Mouse (Mus musculus) neutrophil, adult 5-6 weeks (primary cell): ENCODE results near the gene Ago1. TPM values are rescaled to one million over a fixed set of nuclear protein-coding genes. Genes with fewer than 3 reads are reported as not detected.

ENCODE experiments used
- ATAC-seq: fragments of 151-379, 151-347 bp; 2 replicates; pipeline ENCODE4 v1.8.0; 2017; ENCODE audit warnings: mild to moderate bottlenecking, moderate TSS enrichment; ENCODE audit not compliant: insufficient number of reproducible peaks, poor library complexity, low FRiP score, severe bottlenecking; ENCODE audit errors: extremely low read depth
- total RNA-seq: library from RNA; stranded (forward); fragments of 200-1000 nt; gene quantifications from 2 replicates; pipeline ENCODE4 v1.2.3, GENCODE M21; 2017

Gene Ago1
- total RNA-seq, 1 experiment from 2014 or later, result 27.8 TPM

DNA sequence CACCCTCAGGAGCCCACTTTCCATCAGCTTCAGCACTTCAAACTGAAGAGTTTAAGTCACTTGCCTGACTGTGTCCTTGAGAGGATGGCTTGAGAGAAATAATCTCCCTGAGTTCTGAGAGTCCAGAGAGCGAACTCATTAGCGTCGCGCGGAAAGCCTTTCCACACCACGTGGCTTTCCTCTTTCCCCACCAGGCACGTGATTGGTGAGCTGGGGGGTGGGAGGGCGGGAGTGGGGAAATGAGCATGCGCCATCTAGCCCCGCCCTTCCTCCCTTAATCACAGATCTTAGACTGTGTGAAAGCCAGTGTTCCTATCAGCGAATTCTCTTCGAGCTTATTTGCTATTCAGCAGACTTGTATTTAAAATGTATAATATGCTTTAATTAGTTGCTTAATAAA is 14.6 kb upstream of the Ago1 start:
- no peak for ATAC-seq

DNA sequence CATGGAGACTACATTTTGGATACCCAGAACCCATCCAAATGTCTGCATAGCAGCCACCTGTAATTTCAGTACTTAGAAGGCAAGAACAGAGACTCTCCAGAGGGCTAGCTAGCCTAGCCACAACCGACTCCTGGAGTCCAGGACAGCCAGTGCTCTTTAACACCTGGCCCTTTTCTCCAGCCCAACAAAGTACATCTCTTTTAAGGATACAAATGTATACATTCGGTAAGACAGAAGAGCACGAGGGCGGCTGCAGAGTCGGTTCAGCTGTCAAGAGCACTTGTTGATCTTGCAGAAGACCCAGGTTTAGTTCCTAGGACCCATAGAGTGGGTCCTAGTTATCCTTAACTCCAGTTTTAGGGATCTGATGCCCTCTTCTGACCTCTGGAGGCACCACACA is 13.1 kb upstream of the Ago1 start:
- ATAC-seq, result no peak

DNA sequence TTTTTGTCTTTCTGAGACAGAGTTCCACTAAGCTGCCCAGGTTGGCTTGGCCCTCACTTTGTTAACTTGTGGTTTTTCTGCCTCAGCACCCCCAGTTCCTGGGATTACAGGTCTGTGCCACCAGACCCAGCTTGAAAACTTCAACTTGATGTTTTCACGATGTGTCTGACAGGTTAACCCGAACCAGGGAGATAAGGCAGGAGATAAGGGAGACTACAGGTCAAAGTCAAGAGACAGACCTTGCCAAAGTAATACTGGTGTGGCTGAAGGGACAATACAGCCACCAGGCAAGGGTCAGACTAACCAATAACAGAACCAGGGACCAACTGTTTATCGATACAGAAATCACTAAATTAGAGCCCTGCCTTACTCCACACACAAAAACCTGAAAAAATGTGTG is 11.9 kb upstream of the Ago1 start:
- ATAC-seq, result no peak

DNA sequence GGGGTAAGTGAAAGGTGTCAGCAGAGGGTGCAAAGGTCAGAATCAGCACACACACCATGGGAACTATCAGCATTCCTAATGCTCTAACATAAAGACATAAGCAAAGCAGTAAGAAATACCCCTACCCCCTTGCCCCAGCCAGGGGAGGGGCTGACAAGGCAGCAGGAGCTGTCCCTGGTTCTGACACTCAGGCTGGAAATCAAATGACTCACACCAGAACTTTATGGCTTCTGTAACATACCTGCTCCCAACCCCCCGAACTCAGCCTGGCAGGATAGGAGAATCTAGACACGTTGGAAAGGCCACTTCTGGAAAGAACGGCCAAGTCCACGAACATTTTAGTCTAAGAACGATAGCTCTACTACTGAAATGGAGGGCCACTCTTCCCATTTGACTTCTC is 4.6 kb upstream of the Ago1 start:
- no peak for ATAC-seq

DNA sequence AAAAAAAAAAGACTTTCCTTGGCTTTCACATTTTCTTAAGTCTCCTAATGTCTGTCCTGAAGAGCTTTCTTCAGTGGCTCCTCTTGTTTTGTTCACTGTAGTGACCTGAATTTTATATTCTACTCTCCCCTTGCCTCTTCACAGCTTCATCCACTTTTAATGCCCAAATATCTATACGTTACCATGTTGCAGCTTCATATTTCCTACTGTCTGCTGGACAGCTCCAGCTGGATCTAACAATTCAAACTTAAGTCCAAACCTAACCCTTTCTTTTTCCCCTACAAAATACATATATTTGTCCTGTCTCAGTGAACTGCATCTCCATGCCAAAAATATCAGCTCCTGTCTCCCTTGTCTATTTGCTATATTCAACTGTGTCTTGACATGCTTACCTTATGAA is 951 bp upstream of the Ago1 start:
- ATAC-seq, result no peak

DNA sequence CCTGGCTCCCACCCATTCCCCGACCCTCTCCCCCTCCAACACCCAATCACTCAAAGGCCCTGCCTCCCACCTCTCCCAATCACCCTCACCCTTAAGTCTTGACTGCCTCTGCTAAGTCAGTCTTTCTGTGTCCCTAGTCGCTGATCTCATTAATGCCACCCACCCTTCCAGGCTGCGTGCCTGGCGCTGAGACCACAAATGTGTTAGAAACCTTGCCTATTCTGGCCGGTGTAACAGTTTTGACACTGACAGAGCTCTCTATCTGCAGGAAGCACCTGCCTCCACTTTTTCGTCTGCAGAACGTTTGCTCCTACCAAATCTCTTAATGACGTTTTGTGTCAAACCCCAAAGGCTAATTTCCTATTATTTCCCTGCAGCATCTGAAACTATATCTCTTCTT is 542 bp upstream of the Ago1 start:
- no peak for ATAC-seq

DNA sequence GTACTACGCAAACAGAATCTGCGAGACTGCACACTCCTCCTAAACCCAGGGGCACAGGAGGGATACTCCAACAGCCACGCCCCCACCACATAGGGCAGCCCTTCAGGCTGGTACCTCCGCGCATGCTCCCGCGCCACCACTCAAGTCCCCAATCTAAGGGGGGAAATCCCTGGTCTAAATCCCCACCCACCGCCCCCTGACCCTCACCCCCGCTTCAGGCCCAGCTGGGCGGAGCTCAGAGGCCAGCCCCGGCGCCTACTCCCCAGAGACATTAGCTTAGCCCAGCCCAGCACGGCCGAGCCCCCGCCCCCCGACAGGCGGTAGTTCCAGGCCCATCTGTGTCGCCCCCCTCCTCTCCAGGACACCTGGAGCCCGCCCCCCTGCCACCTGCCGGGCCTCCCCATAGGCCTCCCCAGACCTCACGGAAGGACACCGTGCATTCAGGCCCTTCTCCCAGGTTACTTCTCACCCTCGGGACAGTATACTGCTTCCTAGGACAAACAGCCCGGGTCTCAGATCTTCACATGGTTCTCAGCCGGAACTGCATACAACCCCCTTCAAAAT is 580 bp downstream of the Ago1 start:
- ATAC-seq, result peak; percentile 13; the same call in 1 of the 2 replicates

DNA sequence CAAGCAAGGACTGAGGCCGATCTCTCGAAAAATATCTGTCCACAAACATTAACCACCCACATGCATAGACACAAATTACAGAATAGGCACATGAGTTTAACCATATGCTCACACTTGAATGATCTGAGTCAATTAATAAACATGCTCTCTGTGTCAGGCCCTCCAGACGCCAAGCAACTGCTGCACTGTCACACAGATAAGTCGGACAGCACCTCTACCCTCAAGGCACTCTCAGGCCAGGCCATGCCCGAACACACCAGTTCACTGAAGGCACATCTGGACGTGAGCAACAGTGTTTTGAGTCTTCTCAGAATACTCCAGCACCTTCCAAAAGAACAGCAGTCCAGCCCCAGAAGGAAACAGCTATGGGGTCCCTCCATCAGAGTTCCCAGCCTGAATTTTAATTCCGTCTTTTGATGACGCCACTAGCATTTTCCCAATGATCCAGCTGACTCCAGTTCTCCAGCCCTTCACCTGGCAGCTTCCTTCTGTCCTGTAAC is 2.1 kb downstream of the Ago1 start:
- no peak for ATAC-seq

DNA sequence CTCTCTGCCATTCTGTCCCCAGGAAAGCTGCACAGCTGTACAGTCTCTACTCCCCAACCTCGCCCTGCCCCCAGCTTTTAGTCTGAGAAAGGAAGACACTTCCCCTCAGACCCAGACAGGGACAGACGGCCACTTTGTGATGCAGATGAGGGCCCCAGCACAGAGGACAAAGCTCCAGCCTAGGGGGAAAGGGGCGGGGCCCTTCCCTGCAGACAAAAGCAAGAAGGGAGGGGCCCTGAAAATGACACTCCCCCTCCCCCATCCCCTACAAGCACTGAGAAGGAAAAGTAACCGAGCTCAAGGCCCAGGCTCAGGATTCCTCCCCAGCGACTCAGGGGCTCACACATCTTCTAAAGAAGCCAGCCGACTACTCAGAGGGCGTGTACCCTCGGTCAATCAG is 2.5 kb downstream of the Ago1 start:
- no peak for ATAC-seq

DNA sequence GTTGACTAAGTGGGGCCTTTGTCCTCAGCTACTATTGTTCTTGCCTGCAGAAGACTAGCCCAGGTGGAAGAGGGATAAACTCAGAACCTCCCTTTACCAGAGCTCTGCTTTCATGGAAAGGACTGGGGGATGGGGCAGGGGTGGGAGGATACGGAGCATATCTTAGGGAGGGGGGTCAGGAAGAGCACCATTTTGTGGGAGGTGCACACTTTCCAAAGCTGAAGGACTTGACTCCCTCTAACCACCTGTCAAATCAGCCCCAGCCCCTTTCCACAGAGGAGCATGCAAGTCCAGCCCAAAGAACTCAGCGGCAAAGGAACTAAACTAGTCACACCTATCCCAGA is 3.5 kb downstream of the Ago1 start:
- no peak for ATAC-seq

DNA sequence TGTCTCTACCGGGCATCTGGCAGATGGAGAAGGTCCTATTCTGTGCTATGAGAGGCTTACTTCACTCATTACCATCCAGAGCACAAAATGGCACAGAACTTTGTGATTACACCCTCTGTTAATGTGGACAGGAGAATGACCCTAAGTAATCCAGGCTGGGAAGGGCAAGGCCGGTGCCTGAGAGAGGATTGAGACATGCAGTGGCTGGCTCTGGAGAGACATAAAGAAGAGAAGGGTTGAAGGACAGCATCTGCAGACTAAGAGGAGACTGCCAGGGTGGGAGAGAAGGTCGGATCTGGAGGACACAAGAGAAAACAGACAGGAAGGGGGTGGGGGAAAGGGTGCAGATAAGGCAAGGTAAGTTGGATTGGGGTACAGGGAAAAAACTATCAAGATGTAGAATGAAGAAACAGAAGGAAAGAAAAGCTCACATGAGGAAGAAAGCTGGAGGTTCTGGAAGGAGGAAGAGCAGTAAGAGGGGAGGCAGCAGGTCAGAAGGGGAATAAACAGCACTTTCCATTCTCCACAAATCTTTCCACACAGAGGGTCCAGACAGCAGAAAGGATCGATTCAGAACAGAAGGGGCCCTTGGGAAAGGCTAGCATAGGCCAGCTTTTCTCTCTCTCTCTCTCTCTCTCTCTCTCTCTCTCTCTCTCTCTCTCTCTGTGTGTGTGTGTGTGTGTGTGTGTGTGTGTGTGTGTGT is 4.0 kb downstream of the Ago1 start:
- ATAC-seq, result no peak

DNA sequence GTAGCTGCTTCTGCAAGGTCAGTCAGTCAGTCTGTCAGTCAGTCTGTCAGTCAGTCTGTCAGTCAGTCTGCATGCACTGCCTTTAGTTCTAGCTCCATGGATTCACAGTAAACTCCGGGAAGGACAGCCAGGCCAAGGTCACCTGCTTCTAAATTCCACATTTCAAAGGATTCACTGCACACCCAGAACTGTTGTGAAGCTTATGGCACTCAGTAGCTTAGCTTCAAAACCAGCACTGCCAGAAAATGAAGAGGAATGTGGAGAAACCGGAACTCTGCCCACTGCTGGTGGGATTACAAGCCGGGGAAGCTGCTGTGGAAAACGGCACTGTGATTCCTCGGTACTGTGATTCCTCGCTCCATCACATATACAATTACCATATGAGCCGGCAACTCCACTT is 12.9 kb downstream of the Ago1 start:
- no peak for ATAC-seq

DNA sequence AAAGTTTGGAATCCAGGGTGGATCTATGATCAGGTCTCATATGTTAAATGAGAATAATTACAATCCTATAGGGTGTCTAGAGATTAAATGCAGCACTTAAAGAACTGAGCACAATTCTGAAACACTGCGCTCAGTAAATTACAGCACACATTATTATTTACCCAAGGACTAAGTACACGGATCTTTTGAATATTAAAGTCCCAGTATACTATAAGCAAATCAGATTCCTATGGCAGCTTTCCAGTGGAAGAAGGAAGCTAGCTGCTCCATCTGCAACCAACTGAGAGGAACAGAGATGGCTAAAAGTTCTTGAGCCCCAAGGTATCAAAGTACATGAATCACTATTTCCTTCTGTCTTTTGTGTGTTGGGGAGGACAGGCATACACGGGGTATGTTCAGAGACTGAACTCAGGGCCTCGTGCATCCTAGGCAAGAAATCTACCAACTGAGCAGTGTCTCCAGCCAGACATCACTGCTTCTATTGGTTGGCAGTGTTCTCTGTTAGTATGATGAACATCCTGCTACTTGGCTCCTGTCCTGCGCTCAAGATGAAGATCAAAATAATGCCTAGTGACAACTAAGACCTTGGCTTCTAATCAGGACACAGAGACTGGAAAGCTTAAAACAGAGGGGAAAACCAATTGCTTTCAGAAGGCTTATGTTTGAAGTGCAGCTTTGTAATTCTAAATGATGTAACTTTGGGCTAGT is 13.7 kb downstream of the Ago1 start:
- ATAC-seq, result no peak

DNA sequence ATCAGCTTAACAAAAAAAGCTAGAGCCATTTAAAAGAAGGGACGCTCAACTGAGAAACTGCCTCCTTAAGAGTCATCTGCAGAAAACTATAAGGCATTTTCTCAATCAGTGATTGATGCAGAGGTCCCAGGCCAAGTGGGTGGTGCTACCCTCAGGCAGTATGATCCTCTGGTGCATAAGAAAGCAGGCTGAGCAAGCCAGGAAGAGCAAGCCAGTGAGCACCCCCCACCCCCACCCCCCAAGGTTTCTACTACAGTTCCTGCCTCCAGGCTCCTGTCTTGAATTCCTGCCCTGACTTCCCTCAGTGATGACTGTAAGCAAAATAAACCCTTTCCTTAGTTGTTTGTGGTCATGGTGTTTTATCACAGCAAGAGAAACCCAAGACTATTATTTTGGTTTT is 18.1 kb downstream of the Ago1 start:
- ATAC-seq, result no peak

DNA sequence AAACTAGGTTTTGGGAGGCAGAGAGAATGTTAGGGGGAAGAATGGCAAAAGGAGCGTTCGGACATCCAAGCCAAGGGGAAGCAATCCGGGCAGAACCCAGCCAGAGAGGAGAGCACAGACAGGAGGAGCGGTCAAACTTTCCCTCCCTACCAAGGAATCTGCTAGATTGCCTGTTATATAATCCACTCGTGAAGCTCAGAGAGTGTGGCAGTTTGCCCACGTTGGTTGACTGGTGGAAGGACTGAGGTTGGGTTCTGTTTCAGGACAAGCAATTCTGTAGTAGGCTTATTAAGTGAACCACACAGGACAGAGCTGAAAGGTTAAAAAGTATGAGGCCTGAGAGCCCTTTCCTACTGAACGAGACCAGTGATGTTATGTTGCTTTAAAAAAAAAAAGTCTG is 21.3 kb downstream of the Ago1 start:
- ATAC-seq, result no peak

DNA sequence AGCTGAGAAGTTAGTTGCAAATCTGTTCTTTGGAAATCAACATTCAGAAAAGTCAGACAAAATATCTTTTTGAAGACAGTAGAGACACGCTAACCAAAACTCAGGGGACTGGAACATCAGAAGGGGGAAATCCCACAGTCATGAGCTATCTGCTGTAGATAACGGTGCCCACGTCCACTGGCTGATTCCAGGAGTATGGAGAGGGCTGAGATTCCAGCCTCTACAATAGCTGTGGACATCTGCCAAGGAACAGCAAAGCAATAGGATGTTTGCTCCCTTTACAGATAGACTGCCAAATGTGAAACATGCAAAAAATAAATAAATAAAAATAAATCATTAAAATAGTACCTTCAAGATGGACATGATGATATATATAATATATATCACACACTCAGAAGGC is 23.9 kb downstream of the Ago1 start:
- ATAC-seq, result no peak

DNA sequence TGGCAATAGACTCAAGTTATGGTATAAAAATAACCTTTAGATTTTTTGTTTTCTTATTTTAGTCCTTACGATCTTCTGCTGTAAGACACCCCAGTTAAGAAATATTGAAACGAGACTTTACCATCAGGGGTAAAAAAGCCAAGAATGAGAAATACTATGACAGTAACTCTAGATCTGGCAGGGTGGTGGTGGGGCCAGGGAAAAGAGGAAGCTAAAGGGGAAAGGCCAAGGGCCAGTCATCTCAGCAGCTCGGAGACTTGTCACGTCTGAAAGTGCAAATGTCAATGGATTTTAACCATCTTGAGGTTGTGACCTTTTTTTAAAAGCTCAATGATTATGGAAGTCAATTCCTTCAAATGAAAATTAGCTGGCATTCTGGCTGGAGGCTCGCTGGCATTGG is 30.1 kb downstream of the Ago1 start:
- no peak for ATAC-seq

DNA sequence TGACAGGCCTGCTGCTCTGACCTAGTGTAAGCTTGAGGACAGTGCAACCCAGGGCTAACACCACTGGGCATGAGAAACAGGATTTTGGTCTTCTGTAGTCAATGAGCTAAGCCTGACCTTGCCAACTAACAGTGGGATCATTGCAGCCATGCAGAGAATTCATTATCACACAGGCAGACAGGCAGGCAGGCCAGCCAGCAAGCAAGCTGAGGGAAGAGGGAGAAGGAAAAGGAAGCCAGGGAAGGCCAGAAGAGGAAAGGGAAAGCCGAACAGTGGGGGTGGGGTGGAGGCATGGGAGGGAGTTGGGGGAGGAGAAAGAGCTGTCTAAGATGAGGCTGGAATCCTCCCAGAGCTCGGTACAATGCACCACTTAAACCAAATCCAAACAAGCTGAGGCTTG is 32.1 kb downstream of the Ago1 start:
- no peak for ATAC-seq

DNA sequence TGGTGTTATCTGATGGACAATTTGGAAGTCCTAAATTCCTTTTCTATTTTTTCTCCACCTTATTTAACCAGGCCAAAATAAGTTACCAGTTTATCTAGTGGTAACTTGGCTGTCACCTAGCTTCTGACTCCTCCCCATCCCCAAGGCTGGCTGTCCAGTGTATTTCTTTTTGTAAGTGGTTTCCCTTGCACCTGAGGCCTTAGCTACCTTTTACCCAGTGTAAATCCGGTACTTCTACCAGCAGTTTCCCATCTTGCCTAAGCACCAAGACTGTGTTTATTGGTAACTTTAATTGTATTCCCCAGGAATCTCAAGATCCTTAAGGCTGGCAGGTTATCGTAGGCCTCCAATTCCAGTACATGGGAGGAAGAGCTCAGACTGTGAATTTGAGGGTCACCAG is 34.3 kb downstream of the Ago1 start:
- ATAC-seq, result no peak

DNA sequence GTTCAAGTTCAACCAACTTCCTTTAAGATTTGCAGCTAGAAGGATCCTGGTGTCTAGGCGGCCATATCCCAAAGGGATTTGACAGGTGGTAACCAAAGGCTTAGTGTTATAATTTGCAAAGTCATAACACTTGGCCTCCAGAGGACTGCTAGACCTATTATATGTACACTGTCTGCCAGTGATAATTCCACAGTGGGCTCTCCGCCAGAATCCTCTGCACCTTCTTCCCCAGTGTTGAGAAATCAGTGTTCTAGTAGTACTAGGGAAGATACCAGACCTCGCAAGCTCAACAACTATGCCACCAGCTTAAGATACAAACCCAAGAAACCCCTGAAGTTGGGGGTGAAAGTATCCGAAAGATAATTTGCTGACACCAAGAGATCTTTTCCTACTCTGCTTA is 35.2 kb downstream of the Ago1 start:
- no peak for ATAC-seq

DNA sequence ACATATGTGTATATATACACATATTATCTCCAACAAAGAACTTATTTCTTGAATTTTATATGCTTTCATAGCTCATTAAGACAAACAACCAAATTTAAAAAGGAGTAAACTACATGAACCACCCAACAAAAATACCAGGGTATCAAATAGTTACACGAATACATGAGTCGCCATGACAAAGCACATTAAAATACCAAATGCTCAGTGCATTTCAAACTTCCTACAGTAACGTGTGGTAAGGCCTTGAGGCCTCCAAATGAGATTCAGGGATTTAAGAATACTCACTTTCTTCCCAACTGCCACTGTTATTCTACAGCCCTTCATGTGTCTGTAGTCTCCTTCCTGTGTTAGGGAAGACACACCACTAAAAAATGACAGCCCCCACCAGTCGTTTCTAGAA is 36.6 kb downstream of the Ago1 start:
- no peak for ATAC-seq
